Mouse (Mus musculus): Measurements from ENCODE around the gene Inpp4b.

GRCm38 (mm10) chr8:81774454-81774853, 432.1 kb downstream of the Inpp4b start:
- TF ChIP-seq CTCF (IDR thresholded peaks at IDR 0.05; ENCODE audit: low read depth) (no peak), EP300 (IDR thresholded peaks at IDR 0.05; ENCODE audit: low read depth) (no peak)
